Mouse (Mus musculus): ENCODE measurements around the gene Abcc5. TPM values are rescaled to one million over a fixed set of nuclear protein-coding genes. Genes with fewer than 3 reads are reported as not detected.
"Not testable (repeated sequence)": the region's sequence is repeated elsewhere in the genome, so short reads cannot be mapped to it uniquely, and the experiment has no call there.

Gene Abcc5
- polyA plus RNA-seq, 1 experiment from 2014 or later = 66.1 TPM

DNA sequence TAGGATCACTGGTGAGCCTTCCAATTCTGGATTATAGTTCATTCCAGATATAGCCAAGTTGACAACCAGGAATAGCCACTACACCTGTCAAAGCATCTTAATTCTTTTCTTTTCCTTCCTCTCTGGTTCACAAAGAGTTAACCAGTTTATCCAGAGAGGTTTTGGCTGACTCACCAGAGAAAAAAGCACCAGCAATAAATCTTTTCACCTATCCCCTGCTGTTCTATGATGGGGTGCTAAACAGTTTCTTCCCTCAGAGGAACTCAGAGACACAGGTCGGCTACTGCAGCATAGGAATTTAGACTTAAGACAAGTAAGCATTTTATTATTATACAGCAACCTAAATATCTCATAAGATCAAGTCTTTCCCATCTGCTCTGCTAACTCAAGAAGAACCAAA is 29.9 kb upstream of the Abcc5 start:
- H3K4me1 ChIP-seq (ENCODE audit: control insufficient read depth, insufficient read depth, low read length) = no peaks in the 10 kb centered on the region
- H3K27ac ChIP-seq (ENCODE audit: low read depth, low read length) = no peak overlapping the region
- no peaks in the 10 kb centered on the region for H3K27me3 ChIP-seq (ENCODE audit: control insufficient read depth, insufficient read depth, low read length)
- H3K4me3 ChIP-seq (ENCODE audit: low read depth, low read length) = no peak overlapping the region
- no peak overlapping the region for H3K4me2 ChIP-seq
- H3K9me3 ChIP-seq (replicated peaks; ENCODE audit: control insufficient read depth, low read length) = no peaks in the 10 kb centered on the region
- no peaks in the 10 kb centered on the region for H3K36me3 ChIP-seq (ENCODE audit: control insufficient read depth, insufficient read depth, low read length)
- H3K9ac ChIP-seq (ENCODE audit: low read depth, low read length) = no peak overlapping the region
- 12% methylated on average over 1 of the region's 1 CpGs for WGBS (ENCODE audit: insufficient replicate concordance)
- no peak for ATAC-seq (replicated peaks; ENCODE audit: insufficient number of reproducible peaks, low FRiP score, low TSS enrichment)

DNA sequence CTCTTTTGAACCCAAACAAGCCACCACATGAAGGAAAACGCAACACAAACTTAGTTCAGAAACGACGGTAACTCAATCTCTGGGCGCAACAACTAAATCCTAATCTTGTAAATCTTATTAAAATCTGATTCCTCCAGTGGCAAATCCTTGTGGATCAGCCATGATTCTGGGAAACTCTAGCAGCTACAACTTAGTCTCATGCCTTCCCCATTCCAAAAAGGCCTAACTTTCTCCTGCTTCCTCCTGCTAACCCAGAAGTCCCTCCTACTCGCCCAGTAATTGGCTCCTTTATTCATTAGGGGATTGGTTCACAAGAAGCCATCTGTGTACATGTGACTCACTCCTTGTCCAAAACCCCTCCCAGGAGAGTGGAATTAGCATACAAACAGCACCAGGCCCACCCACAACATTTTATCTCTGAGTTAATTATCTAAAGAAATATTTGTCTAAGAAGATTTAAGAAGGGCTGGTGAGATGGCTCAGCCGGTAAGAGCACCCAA is 28.0 kb upstream of the Abcc5 start:
- no peaks in the 10 kb centered on the region for H3K9me3 ChIP-seq (replicated peaks; ENCODE audit: control insufficient read depth, low read length)
- 89% methylated on average over 6 of the region's 6 CpGs for WGBS (ENCODE audit: insufficient replicate concordance)
- H3K27me3 ChIP-seq (ENCODE audit: control insufficient read depth, insufficient read depth, low read length) = no peaks in the 10 kb centered on the region
- H3K4me3 ChIP-seq (ENCODE audit: low read depth, low read length) = no peak overlapping the region
- no peaks in the 10 kb centered on the region for H3K4me1 ChIP-seq (ENCODE audit: control insufficient read depth, insufficient read depth, low read length)
- H3K4me2 ChIP-seq = no peak overlapping the region
- H3K36me3 ChIP-seq (ENCODE audit: control insufficient read depth, insufficient read depth, low read length) = no peaks in the 10 kb centered on the region
- no peak overlapping the region for H3K27ac ChIP-seq (ENCODE audit: low read depth, low read length)
- no peak for ATAC-seq (replicated peaks; ENCODE audit: insufficient number of reproducible peaks, low FRiP score, low TSS enrichment)
- H3K9ac ChIP-seq (ENCODE audit: low read depth, low read length) = no peak overlapping the region

DNA sequence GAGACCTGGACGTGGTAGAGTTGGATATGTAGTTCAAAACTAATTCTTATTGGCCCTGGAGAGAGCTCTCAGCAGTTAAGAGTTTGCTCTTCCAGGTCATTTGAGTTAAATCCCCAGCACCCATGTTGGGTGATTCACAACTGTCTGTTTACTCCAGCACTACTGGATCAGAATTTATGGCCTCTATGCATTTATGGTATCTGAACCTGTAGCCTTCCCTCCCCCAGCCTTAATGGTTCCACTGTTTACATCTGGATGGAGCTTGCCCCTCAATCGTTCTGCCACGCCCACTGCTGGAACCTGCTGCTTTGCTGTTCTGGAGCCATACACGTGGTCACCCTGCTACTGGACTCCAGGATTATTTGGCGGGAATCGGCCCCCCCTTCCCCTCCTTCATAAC is 25.6 kb upstream of the Abcc5 start:
- H3K9ac ChIP-seq (ENCODE audit: low read depth, low read length) = no peak overlapping the region
- H3K27ac ChIP-seq (ENCODE audit: low read depth, low read length) = no peak overlapping the region
- no peak for ATAC-seq (replicated peaks; ENCODE audit: insufficient number of reproducible peaks, low FRiP score, low TSS enrichment)
- WGBS (ENCODE audit: insufficient replicate concordance) = 74% methylated on average over 6 of the region's 6 CpGs
- no peaks in the 10 kb centered on the region for H3K4me1 ChIP-seq (ENCODE audit: control insufficient read depth, insufficient read depth, low read length)
- H3K36me3 ChIP-seq (ENCODE audit: control insufficient read depth, insufficient read depth, low read length) = no peaks in the 10 kb centered on the region
- H3K27me3 ChIP-seq (ENCODE audit: control insufficient read depth, insufficient read depth, low read length) = no peaks in the 10 kb centered on the region
- H3K4me3 ChIP-seq (ENCODE audit: low read depth, low read length) = no peak overlapping the region
- H3K9me3 ChIP-seq (replicated peaks; ENCODE audit: control insufficient read depth, low read length) = no peaks in the 10 kb centered on the region
- no peak overlapping the region for H3K4me2 ChIP-seq

DNA sequence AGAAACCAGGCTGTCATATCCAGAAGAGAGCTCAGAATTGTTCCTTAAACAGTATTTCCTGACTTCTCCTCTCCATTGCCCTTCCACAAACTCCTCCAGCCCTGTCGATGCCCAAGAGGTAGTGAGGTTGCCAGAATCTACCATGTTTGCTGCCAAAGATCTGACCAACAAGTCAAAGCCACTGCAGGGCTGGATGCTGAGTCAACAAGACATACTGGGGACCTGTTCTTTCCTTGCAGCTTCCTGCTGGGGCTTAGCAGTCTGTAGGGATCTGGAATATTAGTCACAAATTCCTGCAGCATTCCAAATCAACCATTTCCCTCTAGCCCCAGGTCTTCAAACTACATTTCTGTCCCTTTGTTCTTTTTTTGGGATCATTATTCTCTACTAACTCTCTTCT is 19.7 kb upstream of the Abcc5 start:
- 78% methylated on average over 1 of the region's 1 CpGs for WGBS (ENCODE audit: insufficient replicate concordance)
- Histone ChIP-seq H3K9ac (ENCODE audit: low read depth, low read length) (no peak overlapping the region), H3K9me3 (replicated peaks; ENCODE audit: control insufficient read depth, low read length) (no peaks in the 10 kb centered on the region), H3K27ac (ENCODE audit: low read depth, low read length) (no peak overlapping the region), H3K4me3 (ENCODE audit: low read depth, low read length) (no peak overlapping the region), H3K4me2 (no peak overlapping the region), H3K36me3 (ENCODE audit: control insufficient read depth, insufficient read depth, low read length) (no peaks in the 10 kb centered on the region), H3K27me3 (ENCODE audit: control insufficient read depth, insufficient read depth, low read length) (no peaks in the 10 kb centered on the region), H3K4me1 (ENCODE audit: control insufficient read depth, insufficient read depth, low read length) (no peaks in the 10 kb centered on the region)
- ATAC-seq (replicated peaks; ENCODE audit: insufficient number of reproducible peaks, low FRiP score, low TSS enrichment) = no peak

DNA sequence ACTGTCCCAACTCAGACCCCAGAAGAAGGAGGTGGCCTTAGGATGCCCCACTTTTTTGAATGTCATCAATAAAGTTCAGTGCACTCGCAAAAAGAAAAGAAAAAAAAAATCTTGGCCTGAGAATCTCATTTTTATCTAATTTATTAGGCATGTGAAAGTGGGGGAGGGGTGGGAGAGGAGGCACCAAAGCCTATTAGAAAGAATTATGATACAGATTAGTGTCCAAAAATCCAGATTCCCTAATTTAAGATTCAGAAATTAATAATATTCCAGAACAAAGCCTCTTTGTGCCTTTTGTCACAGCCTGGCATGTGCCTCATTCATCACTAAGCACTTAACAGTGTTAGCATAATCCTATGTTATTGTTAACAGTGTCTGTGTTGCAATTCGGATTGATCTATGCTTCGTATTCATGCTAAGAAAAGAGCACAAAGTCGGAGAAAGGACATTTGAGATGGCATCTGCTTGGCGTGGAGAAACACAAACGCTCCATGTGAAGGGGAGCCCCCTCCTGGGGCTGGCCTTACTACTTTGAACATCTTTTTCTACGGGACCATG is 18.7 kb upstream of the Abcc5 start:
- WGBS (ENCODE audit: insufficient replicate concordance) = 71% methylated on average over 7 of the region's 7 CpGs
- no peak for ATAC-seq (replicated peaks; ENCODE audit: insufficient number of reproducible peaks, low FRiP score, low TSS enrichment)
- H3K4me2 ChIP-seq = no peak overlapping the region

DNA sequence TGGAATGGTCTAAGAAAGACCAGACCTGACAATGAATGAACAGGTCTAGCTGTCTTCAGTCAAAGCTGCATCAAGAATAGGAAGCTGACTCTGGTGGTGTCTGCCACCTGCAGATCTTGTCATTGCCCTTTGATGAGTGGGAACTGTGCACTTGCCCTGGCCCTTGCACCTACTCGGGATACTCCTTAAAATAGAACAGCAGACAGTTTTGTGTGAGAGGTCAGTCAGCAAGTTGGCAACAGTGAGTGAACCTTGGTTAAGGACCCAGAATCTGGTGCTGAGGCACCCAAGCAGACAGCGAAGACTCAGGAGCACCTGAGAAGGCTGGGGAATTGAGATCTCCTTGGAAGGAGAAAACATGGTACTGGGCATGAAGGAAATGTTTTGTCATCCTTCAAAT is 16.7 kb upstream of the Abcc5 start:
- Histone ChIP-seq H3K36me3 (ENCODE audit: control insufficient read depth, insufficient read depth, low read length) (no peaks in the 10 kb centered on the region), H3K27ac (ENCODE audit: low read depth, low read length) (no peak overlapping the region), H3K27me3 (ENCODE audit: control insufficient read depth, insufficient read depth, low read length) (no peaks in the 10 kb centered on the region), H3K4me1 (ENCODE audit: control insufficient read depth, insufficient read depth, low read length) (no peaks in the 10 kb centered on the region), H3K9me3 (replicated peaks; ENCODE audit: control insufficient read depth, low read length) (no peaks in the 10 kb centered on the region), H3K9ac (ENCODE audit: low read depth, low read length) (no peak overlapping the region), H3K4me3 (ENCODE audit: low read depth, low read length) (no peak overlapping the region), H3K4me2 (no peak overlapping the region)
- 68% methylated on average over 2 of the region's 2 CpGs for WGBS (ENCODE audit: insufficient replicate concordance)
- ATAC-seq (replicated peaks; ENCODE audit: insufficient number of reproducible peaks, low FRiP score, low TSS enrichment) = no peak

More for the DNA sequence above, 18.7 kb upstream of the Abcc5 start:
- Histone ChIP-seq H3K36me3 (ENCODE audit: control insufficient read depth, insufficient read depth, low read length) (no peaks in the 10 kb centered on the region), H3K27me3 (ENCODE audit: control insufficient read depth, insufficient read depth, low read length) (no peaks in the 10 kb centered on the region), H3K4me1 (ENCODE audit: control insufficient read depth, insufficient read depth, low read length) (no peaks in the 10 kb centered on the region), H3K27ac (ENCODE audit: low read depth, low read length) (no peak overlapping the region), H3K9ac (ENCODE audit: low read depth, low read length) (no peak overlapping the region), H3K9me3 (replicated peaks; ENCODE audit: control insufficient read depth, low read length) (no peaks in the 10 kb centered on the region), H3K4me3 (ENCODE audit: low read depth, low read length) (no peak overlapping the region)

DNA sequence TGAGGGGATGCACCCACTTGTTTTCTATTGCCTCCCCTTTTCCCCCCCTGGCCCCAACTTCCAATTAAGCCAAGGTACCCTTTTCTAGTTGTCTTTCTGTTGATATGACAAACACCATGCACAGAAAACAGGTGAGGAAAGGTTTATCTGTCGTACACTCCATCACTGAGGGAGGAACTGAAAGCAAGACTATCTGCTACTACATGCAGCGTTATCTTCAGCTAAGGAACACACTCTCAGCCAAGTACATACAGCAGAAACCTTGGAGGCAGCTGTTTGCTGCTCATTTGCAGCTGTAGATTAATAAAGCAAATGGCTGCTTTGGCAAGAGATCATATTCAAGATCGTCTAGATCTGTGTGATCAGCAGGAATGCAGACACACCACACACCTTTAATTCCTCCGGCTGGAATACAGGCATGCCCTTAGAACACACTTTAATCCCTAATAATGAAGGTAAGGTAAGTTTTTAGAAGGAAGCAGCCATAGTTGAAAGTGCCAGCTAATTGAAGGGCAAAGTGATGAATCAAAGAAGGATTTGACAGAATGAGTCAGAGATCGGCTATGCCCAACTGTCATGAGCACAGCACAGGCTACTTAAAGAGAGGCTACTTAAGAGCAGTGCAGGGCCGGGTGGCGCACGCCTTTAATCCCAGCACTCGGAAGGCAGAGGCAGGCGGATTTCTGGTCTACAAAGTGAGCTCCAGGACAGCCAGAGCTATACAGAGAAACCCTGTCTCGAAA is 12.7 kb upstream of the Abcc5 start:
- no peak overlapping the region for H3K4me3 ChIP-seq (ENCODE audit: low read depth, low read length)
- ATAC-seq (replicated peaks; ENCODE audit: insufficient number of reproducible peaks, low FRiP score, low TSS enrichment) = no peak

DNA sequence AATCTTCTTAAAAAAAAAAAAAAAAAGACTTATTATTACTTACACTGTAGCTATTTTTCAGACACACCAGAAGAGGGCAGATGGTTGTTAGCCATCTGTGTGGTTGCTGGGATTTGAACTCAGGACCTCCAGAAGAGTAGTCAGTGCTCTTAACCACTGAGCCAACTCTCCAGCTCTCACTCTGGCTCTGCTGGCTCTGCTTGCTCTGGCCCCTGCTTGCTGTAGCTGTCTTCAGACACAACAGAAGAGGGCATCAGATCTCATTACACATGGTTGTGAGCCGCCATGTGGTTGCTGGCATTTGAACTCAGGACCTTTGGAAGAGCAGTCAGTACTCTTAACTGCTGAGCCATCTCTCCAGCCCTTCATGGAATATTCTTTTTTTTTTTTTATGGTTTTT is 11.9 kb upstream of the Abcc5 start:
- not testable (repeated sequence) for H3K4me2 ChIP-seq; H3K9me3 ChIP-seq (replicated peaks; ENCODE audit: control insufficient read depth, low read length); H3K27ac ChIP-seq (ENCODE audit: low read depth, low read length); H3K9ac ChIP-seq (ENCODE audit: low read depth, low read length); H3K27me3 ChIP-seq (ENCODE audit: control insufficient read depth, insufficient read depth, low read length); ATAC-seq (replicated peaks; ENCODE audit: insufficient number of reproducible peaks, low FRiP score, low TSS enrichment); H3K4me3 ChIP-seq (ENCODE audit: low read depth, low read length); H3K36me3 ChIP-seq (ENCODE audit: control insufficient read depth, insufficient read depth, low read length); H3K4me1 ChIP-seq (ENCODE audit: control insufficient read depth, insufficient read depth, low read length)
- 79% methylated on average over 1 of the region's 1 CpGs for WGBS (ENCODE audit: insufficient replicate concordance)

More for the DNA sequence above, 12.7 kb upstream of the Abcc5 start:
- H3K9me3 ChIP-seq (replicated peaks; ENCODE audit: control insufficient read depth, low read length) = no peaks in the 10 kb centered on the region
- WGBS (ENCODE audit: insufficient replicate concordance) = 78% methylated on average over 11 of the region's 11 CpGs
- no peaks in the 10 kb centered on the region for H3K4me1 ChIP-seq (ENCODE audit: control insufficient read depth, insufficient read depth, low read length)
- no peak overlapping the region for H3K4me2 ChIP-seq
- no peaks in the 10 kb centered on the region for H3K36me3 ChIP-seq (ENCODE audit: control insufficient read depth, insufficient read depth, low read length)
- no peak overlapping the region for H3K9ac ChIP-seq (ENCODE audit: low read depth, low read length)
- no peak overlapping the region for H3K27ac ChIP-seq (ENCODE audit: low read depth, low read length)
- H3K27me3 ChIP-seq (ENCODE audit: control insufficient read depth, insufficient read depth, low read length) = no peaks in the 10 kb centered on the region

DNA sequence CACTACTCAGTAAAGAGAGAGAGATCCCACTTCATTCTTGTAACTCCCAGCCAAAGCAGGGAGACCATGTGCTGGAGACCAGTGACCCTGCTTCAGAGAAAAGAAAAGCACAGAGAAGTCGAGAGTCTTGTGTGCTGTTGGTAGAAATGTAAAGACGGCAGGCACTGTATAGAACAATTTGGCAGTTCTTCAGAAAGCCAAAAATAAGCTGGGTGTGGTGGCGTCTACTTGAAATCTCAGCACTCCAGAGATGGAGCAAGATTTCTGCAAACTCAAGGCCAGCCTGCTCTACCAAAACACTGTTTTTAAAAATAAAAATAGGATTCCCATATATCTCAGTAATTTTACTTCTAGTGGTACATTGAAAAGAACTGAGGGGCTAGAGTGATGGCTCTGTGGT is 10.1 kb upstream of the Abcc5 start:
- H3K4me3 ChIP-seq (ENCODE audit: low read depth, low read length) = no peak overlapping the region
- H3K9ac ChIP-seq (ENCODE audit: low read depth, low read length) = no peak overlapping the region
- no peak overlapping the region for H3K27ac ChIP-seq (ENCODE audit: low read depth, low read length)
- no peaks in the 10 kb centered on the region for H3K27me3 ChIP-seq (ENCODE audit: control insufficient read depth, insufficient read depth, low read length)
- ATAC-seq (replicated peaks; ENCODE audit: insufficient number of reproducible peaks, low FRiP score, low TSS enrichment) = no peak
- no peaks in the 10 kb centered on the region for H3K36me3 ChIP-seq (ENCODE audit: control insufficient read depth, insufficient read depth, low read length)
- H3K4me1 ChIP-seq (ENCODE audit: control insufficient read depth, insufficient read depth, low read length) = no peaks in the 10 kb centered on the region
- no peaks in the 10 kb centered on the region for H3K9me3 ChIP-seq (replicated peaks; ENCODE audit: control insufficient read depth, low read length)
- 73% methylated on average over 3 of the region's 3 CpGs for WGBS (ENCODE audit: insufficient replicate concordance)
- no peak overlapping the region for H3K4me2 ChIP-seq

Data from heart, embryonic 11.5 days (tissue).